Mouse (Mus musculus) E14TG2a.4 (cell line): ENCODE results near the gene Gpatch8.
"Not testable (repeated sequence)": the region's sequence is repeated elsewhere in the genome, so short reads cannot be mapped to it uniquely, and the experiment has no call there.

Source experiments
- CTCF ChIP-seq: conservative IDR thresholded peaks from 2 replicates; pipeline ENCODE4 v1.5.1; 2014; ENCODE audit warnings: low read length
- NANOG ChIP-seq: IDR thresholded peaks from 2 replicates; pipeline ENCODE4 v1.6.1; 2014; ENCODE audit warnings: borderline replicate concordance, low read length, mixed read lengths
- POU5F1 ChIP-seq: IDR thresholded peaks from 2 replicates; pipeline ENCODE4 v1.6.1; 2014; ENCODE audit warnings: low read length, borderline replicate concordance

DNA sequence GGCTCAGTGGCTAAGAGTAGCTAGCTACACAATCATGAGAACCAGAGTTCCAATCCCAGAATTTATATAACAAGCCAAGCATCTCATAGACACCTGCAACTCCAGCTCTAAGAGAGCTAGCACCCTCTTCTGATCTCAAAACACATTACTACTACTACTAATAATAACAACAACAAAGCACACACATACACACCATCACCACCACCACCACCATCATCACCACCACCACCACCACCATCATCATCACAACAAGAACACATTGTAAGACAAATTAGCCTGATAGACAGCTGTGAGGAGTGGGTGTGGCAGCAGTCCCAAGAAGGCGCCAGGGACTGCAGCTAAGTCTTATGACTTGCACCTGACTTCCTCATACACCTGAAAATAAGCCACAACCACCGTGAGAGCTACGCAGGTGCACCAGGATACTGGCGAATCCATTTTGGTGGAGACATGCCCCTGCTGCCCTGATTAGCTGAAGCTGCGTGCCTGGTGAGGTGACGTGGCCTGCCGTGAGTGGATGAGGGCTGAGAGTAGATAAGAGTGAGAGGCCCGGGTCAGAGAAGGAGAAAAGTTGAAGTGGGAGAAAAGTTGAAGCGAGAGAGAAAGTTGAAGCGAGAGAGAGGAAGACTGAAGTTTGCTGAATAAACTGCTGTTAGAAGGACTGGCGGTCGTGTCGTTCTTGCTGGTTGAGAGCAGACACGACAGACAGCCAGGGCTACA lies 8.9 kb upstream of the Gpatch8 start:
- not testable (repeated sequence) for TF ChIP-seq CTCF, POU5F1, NANOG
